Mouse (Mus musculus) brain, adult 2 months (tissue): ENCODE measurements at regions not wholly inside any gene's neighbourhood (a gene's known extent, or its start where the extent isn't known, plus 50 kb on each side); places are given as distances from the start of the nearest gene placed in this dataset.

ENCODE experiments used
- DNase-seq: peaks from one replicate; pipeline ENCODE4 v3.0.0; 2011; ENCODE audit warnings: low read depth, low spot score

DNA sequence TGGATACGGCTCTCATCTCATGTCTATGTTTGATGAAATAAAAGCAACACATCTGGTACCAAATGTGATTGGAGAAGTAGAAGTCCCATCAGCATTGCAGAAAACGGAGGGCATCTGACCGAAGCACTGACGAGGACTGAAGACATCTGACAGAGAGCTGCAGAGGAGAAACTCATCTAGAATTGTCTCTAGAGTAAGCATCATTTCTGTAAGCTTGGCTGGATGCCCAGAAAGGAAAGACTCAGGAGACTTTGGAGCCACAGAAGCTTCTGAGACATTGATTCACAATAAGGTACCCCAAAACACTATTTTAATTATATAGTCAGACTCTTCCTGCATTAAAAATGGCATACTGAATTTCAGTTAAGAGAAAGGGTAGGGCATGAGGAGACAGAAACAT, 326.6 kb downstream of the Gm597 start:
- peak; percentile 54 for DNase-seq

DNA sequence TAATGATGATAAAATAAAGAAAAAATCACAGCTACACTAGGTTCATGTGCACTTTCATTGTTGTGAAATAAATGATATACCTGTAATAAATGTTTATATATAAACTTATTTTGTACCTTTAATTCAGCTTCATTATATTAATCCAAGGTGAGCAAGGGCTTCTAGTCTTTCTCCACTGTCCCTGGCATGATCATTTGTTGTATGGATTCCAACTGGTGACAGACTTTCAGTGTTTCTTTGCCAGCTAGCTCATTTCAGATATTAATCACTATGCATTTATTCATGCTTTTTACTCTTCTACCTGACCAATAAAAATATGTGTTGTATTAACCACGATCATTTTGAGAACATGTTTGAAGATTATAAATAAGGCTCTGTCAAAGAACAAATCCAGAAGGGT, 354.7 kb downstream of the Gm597 start:
- no peak for DNase-seq
